Comparison of ENCODE assay signal across 16 mouse cellular contexts in the genomic region with DNA sequence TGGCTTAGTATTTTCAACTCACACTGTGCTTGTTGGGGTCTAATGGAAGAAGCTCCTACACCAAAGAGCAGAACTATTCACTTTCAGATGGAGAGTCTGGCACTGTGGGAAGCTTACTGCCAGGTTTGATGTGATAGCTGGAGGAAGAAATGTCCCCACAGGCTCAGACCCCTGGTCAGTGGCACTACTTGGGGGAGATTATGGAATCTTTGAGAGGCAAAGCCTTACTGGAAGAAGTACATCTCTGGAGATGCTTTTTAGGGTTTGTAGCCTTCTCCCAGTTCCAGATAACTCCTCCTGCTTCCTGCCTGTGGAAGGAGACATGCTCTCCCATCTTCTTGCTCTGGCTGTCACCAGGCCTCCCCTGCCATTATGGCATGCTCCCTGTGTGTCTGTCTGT.
"Had no signal": no experiment of that assay in that cellular context is flagged by ENCODE, and none has a peak within 500 bp of the region (broad histone marks: within the 10 kb centered on the region; RNA-seq: fewer than 3 reads in every experiment).

No protein-coding gene starts in this region.

- H3K4me3 ChIP-seq: neural tube, embryonic 13.5 days; neural tube, embryonic 15.5 days; stomach, embryonic 15.5 days had no signal

- H3K27me3 ChIP-seq: neural tube, embryonic 13.5 days; neural tube, embryonic 15.5 days; stomach, embryonic 15.5 days had no signal

- H3K4me2 ChIP-seq: neural tube, embryonic 13.5 days; neural tube, embryonic 15.5 days; stomach, embryonic 15.5 days had no signal

- H3K4me1 ChIP-seq: stomach, embryonic 15.5 days had no signal

- H3K36me3 ChIP-seq: neural tube, embryonic 13.5 days; neural tube, embryonic 15.5 days; stomach, embryonic 15.5 days had no signal

- DNase-seq: retina, postnatal 1 day; right cerebral cortex, adult 18-20 months; right cerebral cortex, postnatal 14 days; right cerebral cortex, postnatal 25 days; right cerebral cortex, postnatal 4 days; spleen, adult 18-20 months; thymus, adult 18-20 months; thymus, adult 2 months; thymus, postnatal 14 days; thymus, postnatal 25 days; thymus, postnatal 36 days; thymus, postnatal 4 days had no signal

- H3K9me3 ChIP-seq: neural tube, embryonic 13.5 days; neural tube, embryonic 15.5 days; stomach, embryonic 15.5 days had no signal

- H3K9ac ChIP-seq: neural tube, embryonic 13.5 days; neural tube, embryonic 15.5 days; stomach, embryonic 15.5 days had no signal

- H3K27ac ChIP-seq: neural tube, embryonic 13.5 days; neural tube, embryonic 15.5 days; stomach, embryonic 15.5 days; stomach, postnatal 0 days had no signal
